Mouse (Mus musculus) heart, postnatal 0 days (tissue): ENCODE results near the gene Hspd1.

Experiments
- CTCF ChIP-seq: IDR thresholded peaks from 2 replicates; pipeline ENCODE4 v1.5.1; 2016; ENCODE audit warnings: antibody characterized with exemption, control low read depth, low read depth
- EP300 ChIP-seq: IDR thresholded peaks from 2 replicates; pipeline ENCODE4 v1.6.1; 2016; ENCODE audit warnings: antibody characterized with exemption, low read depth

GRCm38 (mm10) chr1:55079677-55080076, 8.4 kb downstream of the Hspd1 start:
- peak; percentile 36; the same call in 1 of the 2 replicates for TF ChIP-seq EP300
- TF ChIP-seq CTCF = no peak
